Mouse (Mus musculus): ENCODE data around the gene E2f8. TPM values are rescaled to one million over a fixed set of nuclear protein-coding genes. Genes with fewer than 3 reads are reported as not detected.

Gene E2f8
- polyA plus RNA-seq, 1 experiment from 2014 or later: 12.0 TPM

DNA sequence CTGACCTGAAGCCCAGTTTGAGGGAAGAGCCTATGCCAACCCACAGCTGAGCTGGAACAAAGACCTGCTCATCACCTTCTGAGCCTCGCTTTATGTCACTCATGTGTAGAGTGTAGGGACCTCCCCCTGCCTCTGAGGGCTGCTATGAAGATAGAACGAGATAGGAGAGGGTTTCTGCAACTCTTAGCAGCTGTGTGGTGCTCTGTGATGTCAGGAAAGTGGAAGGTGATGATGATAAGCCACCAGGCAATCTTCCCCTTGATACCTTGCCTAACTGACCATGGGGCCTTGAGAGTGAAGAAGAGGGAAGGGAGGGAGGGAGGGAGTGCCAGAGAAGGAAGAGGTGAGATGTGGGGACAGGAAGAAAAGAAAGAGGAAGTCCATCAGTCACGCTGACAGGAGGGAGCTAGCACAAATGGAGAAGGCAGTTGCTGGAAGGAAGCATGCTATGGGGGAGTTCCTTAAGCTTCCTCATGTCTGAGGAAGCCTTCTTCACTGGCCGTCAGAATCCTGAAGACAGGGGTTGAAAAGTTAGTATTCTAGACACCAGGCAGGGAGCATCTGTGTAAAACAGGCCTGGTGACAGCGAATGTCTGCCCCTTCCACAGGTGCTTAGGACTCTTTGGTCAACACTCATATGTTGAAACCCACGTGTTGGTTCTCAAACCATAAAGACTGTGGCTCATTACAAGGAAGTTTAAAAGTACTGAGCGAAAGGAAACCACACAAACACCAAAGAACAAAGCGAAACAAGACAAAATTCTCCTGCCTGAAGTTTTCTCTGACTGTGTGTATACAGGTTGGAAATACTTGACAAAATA lies 27.3 kb upstream of the E2f8 start, which contains the start of gene Nav2:
Nav2 (plus strand) TSS at position 196 of the 821 bp plus-strand sequence.
- Histone ChIP-seq H3K27me3 (no peaks in the 10 kb centered on the region; the same call in 1 of the 2 replicates), H3K4me3 (no peak within 1 kb of the TSS), H3K9ac (no peak within 1 kb of the TSS), H3K9me3 (replicated peaks) (no peaks in the 10 kb centered on the region), H3K4me2 (replicated peaks) (no peak within 1 kb of the TSS), H3K36me3 (no peaks in the 10 kb centered on the region), H3K4me1 (peaks cover 9% of the 10 kb centered on the region; the same call in 1 of the 2 replicates), H3K27ac (no peak within 1 kb of the TSS)
- ATAC-seq (ENCODE audit: low FRiP score): no peak
- WGBS: 73% methylated on average over 8 of the region's 8 CpGs

DNA sequence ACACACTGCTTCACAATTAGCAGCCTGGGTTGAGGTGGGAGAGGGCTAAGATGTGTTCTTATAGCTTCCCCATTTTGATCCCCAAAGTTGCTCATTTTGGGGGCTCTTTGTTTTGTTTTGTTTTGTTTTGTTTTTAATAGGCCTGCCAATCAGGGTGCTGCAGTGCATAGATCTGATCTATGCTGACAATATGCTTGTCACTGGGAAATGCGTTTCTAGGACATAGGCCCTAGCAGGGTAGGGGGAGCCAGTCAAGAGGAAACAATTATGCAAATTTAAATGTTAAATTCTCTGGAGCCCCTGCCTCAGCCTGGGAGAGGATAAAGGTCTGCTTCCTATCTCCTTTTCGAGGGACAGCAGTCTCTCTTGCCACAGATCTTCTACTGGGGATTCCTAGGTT lies 21.1 kb upstream of the E2f8 start:
- H3K9me3 ChIP-seq (replicated peaks): no peaks in the 10 kb centered on the region
- 0 out of 2 replicates have a peak, but pooled peaks cover 7% of the 10 kb centered on the region for H3K27me3 ChIP-seq
- WGBS: 17% methylated on average over 2 of the region's 2 CpGs
- H3K36me3 ChIP-seq: no peaks in the 10 kb centered on the region
- peak; percentile 82 for ATAC-seq (ENCODE audit: low FRiP score)
- 0 out of 2 replicates have a peak overlapping the region, but pooled peaks have one; percentile 49 for H3K27ac ChIP-seq
- peaks cover 24% of the 10 kb centered on the region for H3K4me1 ChIP-seq
- H3K4me2 ChIP-seq (replicated peaks): no peak overlapping the region
- H3K4me3 ChIP-seq: no peak overlapping the region
- no peak overlapping the region for H3K9ac ChIP-seq

DNA sequence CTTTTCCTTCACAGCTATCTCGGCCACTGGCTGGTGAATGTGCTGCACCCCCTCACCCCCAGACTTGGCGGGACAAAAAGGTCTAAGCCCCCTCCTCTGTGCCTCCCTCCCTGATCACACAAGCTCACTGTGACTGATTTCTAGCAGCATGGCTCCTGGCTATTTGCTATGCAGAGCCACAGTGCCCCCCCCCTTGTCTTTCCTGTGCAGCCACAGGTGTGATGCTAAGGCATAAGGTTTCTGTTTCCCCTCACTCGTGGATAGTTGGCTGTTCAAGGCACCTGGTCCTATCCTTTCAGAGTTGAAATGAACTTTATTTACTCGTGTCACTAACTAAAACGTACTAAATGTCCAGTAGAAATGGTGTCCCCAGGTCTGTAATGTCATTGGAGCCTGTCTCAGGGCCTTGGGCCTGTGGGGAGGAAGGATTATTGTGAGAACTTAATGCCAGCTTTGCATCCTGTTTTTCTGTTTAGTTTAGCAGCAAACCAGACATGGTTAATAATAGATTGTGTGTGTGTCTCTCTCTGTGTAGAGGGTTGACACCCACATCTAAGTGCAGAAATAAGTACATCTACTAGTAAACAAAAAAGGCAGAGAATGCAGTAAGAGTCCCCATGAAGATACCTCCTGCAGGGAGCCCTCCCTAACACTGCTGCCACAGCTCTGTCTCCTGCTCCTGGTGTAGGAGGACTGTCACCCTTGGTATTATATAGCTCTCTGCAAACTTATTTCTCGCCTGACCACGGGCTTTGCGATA lies 19.2 kb upstream of the E2f8 start:
- no peak overlapping the region for H3K9ac ChIP-seq
- ATAC-seq (ENCODE audit: low FRiP score): no peak
- peaks cover 30% of the 10 kb centered on the region for H3K4me1 ChIP-seq
- no peak overlapping the region for H3K27ac ChIP-seq
- H3K27me3 ChIP-seq: peaks cover 11% of the 10 kb centered on the region
- 75% methylated on average over 8 of the region's 8 CpGs for WGBS
- H3K9me3 ChIP-seq (replicated peaks): no peaks in the 10 kb centered on the region
- H3K36me3 ChIP-seq: no peaks in the 10 kb centered on the region
- H3K4me2 ChIP-seq (replicated peaks): no peak overlapping the region
- no peak overlapping the region for H3K4me3 ChIP-seq

DNA sequence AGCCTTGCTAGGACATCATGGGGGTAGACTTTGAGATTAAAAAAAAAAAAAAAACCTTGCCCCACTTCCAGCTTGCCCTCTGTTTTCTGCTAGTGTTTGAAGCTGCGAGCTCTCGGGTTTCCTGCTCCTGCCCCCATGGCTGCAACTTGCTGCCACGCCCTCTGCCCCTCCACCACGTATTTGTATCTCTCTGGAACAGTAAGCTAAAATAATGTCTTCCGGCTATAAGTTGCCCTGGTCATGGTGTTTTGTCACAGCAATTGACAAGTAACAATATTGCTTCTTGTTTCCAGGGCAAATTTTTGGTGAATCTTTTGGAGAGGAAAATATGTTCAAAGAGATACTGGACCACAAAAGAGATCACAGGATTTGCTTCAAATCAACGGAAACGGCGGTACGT lies 17.0 kb upstream of the E2f8 start:
- Histone ChIP-seq H3K9ac (no peak overlapping the region), H3K36me3 (no peaks in the 10 kb centered on the region), H3K27me3 (peaks cover 18% of the 10 kb centered on the region), H3K4me2 (replicated peaks) (no peak overlapping the region), H3K27ac (no peak overlapping the region), H3K4me3 (no peak overlapping the region), H3K4me1 (peaks cover 32% of the 10 kb centered on the region), H3K9me3 (replicated peaks) (no peaks in the 10 kb centered on the region)
- no peak for ATAC-seq (ENCODE audit: low FRiP score)
- WGBS: 57% methylated on average over 9 of the region's 9 CpGs

DNA sequence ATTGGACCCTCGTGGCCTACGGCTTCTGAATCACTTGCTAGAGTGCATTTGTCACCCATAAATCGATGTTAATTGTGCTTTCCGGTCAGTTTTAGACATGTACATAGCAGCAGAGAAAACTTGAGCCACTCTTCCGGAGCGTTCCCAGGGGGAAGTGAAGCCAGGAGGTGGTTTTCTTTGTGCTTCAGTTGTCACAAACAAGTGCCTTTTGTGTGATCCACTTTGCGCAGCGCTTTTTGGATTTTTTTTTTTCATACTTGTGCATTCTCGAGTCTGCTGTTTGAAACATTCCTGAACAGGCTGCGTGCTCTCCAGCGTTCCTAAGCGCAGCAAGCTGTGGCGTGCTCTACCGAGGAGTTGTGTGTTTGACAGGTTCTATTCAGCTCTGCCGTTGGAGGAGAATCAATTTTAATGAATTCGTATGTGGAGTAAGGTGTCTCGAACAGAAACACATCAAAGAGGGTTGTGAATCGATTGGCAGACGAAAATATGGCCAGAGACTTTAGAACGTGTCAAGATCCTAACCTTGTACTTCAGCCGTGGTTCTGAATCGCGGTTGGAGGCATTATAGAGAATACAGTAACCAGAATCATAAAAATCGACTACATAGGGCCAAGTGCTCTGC lies 16.3 kb upstream of the E2f8 start:
- Histone ChIP-seq H3K36me3 (no peaks in the 10 kb centered on the region), H3K4me1 (peaks cover 28% of the 10 kb centered on the region), H3K27ac (peak overlapping the region; percentile 42; the same call in 1 of the 2 replicates), H3K4me3 (no peak overlapping the region), H3K9me3 (replicated peaks) (no peaks in the 10 kb centered on the region), H3K4me2 (replicated peaks) (no peak overlapping the region; the same call in 1 of the 2 replicates), H3K9ac (no peak overlapping the region), H3K27me3 (peaks cover 18% of the 10 kb centered on the region)
- 36% methylated on average over 24 of the region's 24 CpGs for WGBS
- peak; percentile 37; the same call in 1 of the 2 replicates for ATAC-seq (ENCODE audit: low FRiP score)

DNA sequence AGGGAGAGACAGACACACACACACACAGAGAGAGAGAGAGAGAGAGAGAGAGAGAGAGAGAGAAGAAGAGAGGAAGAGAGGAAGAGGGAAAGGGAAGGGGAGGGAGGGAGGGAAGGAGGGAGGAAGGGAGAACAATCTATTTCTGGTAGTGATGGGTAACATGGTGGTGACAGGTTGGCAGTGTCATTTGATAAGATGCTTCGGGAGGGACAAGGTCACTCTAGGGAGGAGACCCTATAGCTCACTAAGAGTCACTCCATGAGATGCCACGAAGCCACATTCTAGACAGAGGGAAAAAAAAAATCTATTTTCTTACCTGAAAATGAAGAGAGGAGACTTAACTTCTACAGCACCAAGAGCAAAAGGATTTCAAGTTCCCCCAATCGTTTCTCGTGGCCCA lies 14.7 kb upstream of the E2f8 start:
- Histone ChIP-seq H3K27me3 (peaks cover 18% of the 10 kb centered on the region), H3K4me1 (peaks cover 35% of the 10 kb centered on the region), H3K9ac (no peak overlapping the region), H3K27ac (no peak overlapping the region), H3K36me3 (no peaks in the 10 kb centered on the region), H3K4me2 (replicated peaks) (no peak overlapping the region), H3K9me3 (replicated peaks) (no peaks in the 10 kb centered on the region), H3K4me3 (no peak overlapping the region)
- WGBS: 76% methylated on average over 4 of the region's 4 CpGs
- no peak for ATAC-seq (ENCODE audit: low FRiP score)

DNA sequence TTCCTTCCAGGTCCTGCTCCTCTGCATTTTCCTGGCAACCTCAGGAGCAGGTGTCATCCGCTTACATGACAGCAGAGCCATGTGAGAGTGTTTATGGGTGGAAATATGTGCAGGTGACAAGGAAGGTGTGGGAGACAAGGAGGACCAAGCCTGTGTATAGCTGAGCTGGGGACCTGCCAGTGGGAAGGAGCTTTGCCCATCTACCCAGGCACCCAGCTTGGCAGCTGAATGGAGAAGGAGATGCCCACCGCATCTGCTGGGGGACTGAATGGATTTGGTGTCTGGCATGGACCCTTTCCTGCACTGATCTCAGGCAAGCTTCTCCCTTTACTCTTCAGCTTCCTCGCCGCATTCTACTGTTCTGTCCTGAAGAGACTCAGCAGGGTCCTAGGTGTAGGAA lies 14.1 kb upstream of the E2f8 start:
- Histone ChIP-seq H3K4me3 (no peak overlapping the region), H3K27ac (no peak overlapping the region), H3K9ac (no peak overlapping the region), H3K9me3 (replicated peaks) (no peaks in the 10 kb centered on the region), H3K4me1 (peaks cover 40% of the 10 kb centered on the region), H3K4me2 (replicated peaks) (no peak overlapping the region), H3K36me3 (no peaks in the 10 kb centered on the region), H3K27me3 (peaks cover 18% of the 10 kb centered on the region)
- 90% methylated on average over 4 of the region's 4 CpGs for WGBS
- ATAC-seq (ENCODE audit: low FRiP score): no peak

DNA sequence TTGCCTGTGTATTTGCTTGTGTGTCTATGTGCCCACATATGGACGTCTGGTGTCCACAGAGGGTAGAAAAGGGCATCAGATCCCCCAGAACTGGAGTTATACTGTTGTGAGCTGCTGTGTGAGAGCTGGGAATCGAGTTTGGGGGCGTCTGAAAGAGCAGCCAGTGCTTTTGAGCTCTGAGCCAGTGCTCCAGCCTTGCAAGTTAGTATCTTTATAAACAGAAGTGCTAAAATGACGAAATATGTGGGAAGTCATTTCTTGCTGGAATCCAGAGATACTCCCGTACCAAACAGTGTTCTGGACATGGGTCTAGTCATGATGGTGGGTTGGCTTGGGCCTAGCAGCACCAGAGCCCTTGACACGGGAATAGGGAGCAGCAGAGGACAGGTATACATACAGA lies 13.4 kb upstream of the E2f8 start:
- WGBS: 83% methylated on average over 6 of the region's 6 CpGs

DNA sequence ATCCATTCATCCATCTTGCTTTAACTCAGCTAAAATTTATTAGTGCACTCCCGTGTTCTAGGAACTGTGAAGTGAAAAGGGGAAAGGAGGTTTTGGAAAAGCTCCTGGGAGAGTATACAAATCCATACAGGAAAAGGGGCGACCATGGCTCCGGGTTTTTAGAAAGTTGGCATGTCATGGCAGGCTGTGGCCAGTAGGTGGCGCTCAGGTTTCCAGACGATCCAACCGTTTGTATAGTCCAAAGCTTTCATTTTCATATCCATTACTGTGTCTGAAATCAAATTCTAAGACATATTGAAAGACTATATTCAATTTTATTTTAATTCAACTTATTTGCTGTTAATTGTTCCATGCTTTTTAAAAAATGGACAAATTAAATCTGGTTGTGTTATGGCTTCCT lies 12.8 kb upstream of the E2f8 start:
- H3K4me3 ChIP-seq: no peak overlapping the region
- no peak overlapping the region for H3K4me2 ChIP-seq (replicated peaks)
- H3K36me3 ChIP-seq: no peaks in the 10 kb centered on the region
- H3K4me1 ChIP-seq: peaks cover 37% of the 10 kb centered on the region
- WGBS: 2% methylated on average over 6 of the region's 6 CpGs
- no peak overlapping the region for H3K27ac ChIP-seq
- H3K9me3 ChIP-seq (replicated peaks): no peaks in the 10 kb centered on the region
- ATAC-seq (ENCODE audit: low FRiP score): no peak
- H3K27me3 ChIP-seq: peaks cover 16% of the 10 kb centered on the region
- H3K9ac ChIP-seq: no peak overlapping the region

More for the DNA sequence above, 13.4 kb upstream of the E2f8 start:
- Histone ChIP-seq H3K4me1 (peaks cover 37% of the 10 kb centered on the region), H3K4me2 (replicated peaks) (no peak overlapping the region), H3K27ac (no peak overlapping the region), H3K9ac (no peak overlapping the region), H3K9me3 (replicated peaks) (no peaks in the 10 kb centered on the region), H3K4me3 (no peak overlapping the region), H3K36me3 (no peaks in the 10 kb centered on the region), H3K27me3 (peaks cover 18% of the 10 kb centered on the region)
- ATAC-seq (ENCODE audit: low FRiP score): no peak

DNA sequence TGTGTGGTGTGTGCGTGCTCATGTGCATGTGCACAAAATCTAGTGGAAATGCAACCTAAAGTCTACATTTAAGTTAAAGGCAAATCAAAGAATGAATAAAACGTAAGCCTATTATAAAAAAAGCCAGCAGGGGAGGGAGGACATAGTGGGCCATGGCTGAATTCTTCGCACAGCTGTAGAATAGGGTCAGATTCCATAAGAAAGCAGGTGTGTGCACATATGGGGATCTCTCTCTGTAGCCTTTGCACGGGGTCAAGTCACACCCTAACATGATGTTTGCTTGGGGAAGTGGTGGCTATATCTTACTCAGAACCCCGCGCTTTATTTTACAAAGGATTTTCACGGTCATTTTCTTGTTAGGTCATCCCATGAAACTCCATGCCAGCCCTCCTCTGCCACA lies 11.7 kb upstream of the E2f8 start:
- peaks cover 39% of the 10 kb centered on the region for H3K4me1 ChIP-seq
- no peaks in the 10 kb centered on the region for H3K9me3 ChIP-seq (replicated peaks)
- H3K4me2 ChIP-seq (replicated peaks): no peak overlapping the region
- H3K27me3 ChIP-seq: peaks cover 16% of the 10 kb centered on the region
- H3K36me3 ChIP-seq: no peaks in the 10 kb centered on the region
- WGBS: 77% methylated on average over 7 of the region's 7 CpGs
- no peak overlapping the region for H3K27ac ChIP-seq
- no peak for ATAC-seq (ENCODE audit: low FRiP score)
- H3K4me3 ChIP-seq: no peak overlapping the region
- H3K9ac ChIP-seq: no peak overlapping the region

DNA sequence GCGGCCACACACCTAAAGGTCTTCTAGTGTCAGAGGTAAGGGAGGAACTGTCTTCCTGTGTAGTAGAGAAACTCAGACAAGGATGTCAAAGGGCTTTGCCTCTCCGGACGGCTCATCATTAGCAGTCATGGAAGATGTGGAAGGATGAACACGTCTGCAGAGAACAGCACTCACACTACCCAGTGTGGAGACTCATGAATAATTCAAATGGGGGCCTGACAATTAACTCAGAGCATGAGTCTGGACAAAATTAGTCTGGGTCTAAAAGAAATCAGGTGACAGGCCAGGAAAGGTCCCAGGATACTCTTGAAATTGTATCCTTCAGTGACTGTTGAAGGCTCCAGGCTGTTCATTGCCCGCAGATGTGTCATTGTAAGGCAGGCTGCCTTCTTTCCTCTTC lies 9.6 kb upstream of the E2f8 start:
- Histone ChIP-seq H3K4me1 (peaks cover 30% of the 10 kb centered on the region), H3K9ac (no peak overlapping the region), H3K4me3 (no peak overlapping the region), H3K27me3 (peaks cover 22% of the 10 kb centered on the region), H3K27ac (peak overlapping the region; percentile 41; the same call in 1 of the 2 replicates), H3K36me3 (no peaks in the 10 kb centered on the region), H3K9me3 (replicated peaks) (no peaks in the 10 kb centered on the region), H3K4me2 (replicated peaks) (no peak overlapping the region)
- WGBS: 27% methylated on average over 5 of the region's 5 CpGs
- ATAC-seq (ENCODE audit: low FRiP score): peak; percentile 75

DNA sequence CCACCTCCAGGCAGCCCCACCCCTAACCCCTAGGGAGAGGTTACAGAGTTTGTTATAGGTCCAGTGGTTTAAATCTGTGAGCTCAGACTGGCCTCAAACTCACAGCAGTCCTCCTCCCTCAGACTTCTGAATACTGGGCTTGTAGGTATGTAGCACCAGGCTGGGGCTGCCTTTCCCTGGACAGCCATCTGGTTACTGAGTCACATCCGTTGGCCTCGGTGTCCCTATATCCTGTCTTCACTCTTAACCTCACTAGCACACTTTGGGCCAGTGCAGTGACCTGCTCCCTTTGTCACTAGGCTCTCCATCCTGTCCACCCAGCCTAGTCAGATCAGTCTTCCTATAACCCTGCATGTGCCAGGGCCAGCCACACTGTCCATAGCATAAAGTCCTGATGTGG lies 7.4 kb upstream of the E2f8 start:
- H3K9me3 ChIP-seq (replicated peaks): no peaks in the 10 kb centered on the region
- ATAC-seq (ENCODE audit: low FRiP score): no peak; the same call in 1 of the 2 replicates
- H3K4me1 ChIP-seq: peaks cover 30% of the 10 kb centered on the region
- no peak overlapping the region for H3K4me2 ChIP-seq (replicated peaks)
- H3K36me3 ChIP-seq: no peaks in the 10 kb centered on the region
- no peak overlapping the region for H3K9ac ChIP-seq
- WGBS: 76% methylated on average over 2 of the region's 2 CpGs
- H3K27ac ChIP-seq: no peak overlapping the region
- peaks cover 26% of the 10 kb centered on the region for H3K27me3 ChIP-seq
- H3K4me3 ChIP-seq: no peak overlapping the region

All from hindbrain, embryonic 12.5 days (tissue).